Mouse (Mus musculus) heart, postnatal 0 days (tissue): ENCODE data around the gene Rasal2. TPM values are rescaled to one million over a fixed set of nuclear protein-coding genes. Genes with fewer than 3 reads are reported as not detected.

Source experiments
- ATAC-seq: fragments of 200-750 bp; cut with Nextera tagmentation; 2 replicates; pipeline ENCODE4 v1.8.0; 2017; ENCODE audit warnings: low read depth, moderate number of reproducible peaks, moderate library complexity; ENCODE audit not compliant: insufficient read depth
- DNase-seq: peaks from one replicate; pipeline ENCODE4 v3.0.0-alpha.2; 2016; ENCODE audit warnings: low spot score
- H3K27ac ChIP-seq: fragments of 300-500 bp; sonication (generic); 2 replicates; pipeline ENCODE4 v1.5.1; 2014; ENCODE audit warnings: low read depth, mild to moderate bottlenecking
- H3K27me3 ChIP-seq: fragments of 300-500 bp; sonication (generic); 2 replicates; pipeline ENCODE4 v1.6.1; 2014; ENCODE audit warnings: low read length, mixed read lengths; ENCODE audit not compliant: control insufficient read depth, insufficient read depth
- H3K36me3 ChIP-seq: fragments of 300-500 bp; sonication (generic); replicated peaks from 2 replicates; pipeline ENCODE4 v1.6.1; 2014; ENCODE audit warnings: low read length, mixed read lengths; ENCODE audit not compliant: control insufficient read depth, insufficient read depth
- H3K4me1 ChIP-seq: fragments of 300-500 bp; sonication (generic); 2 replicates; pipeline ENCODE4 v1.6.1; 2014; ENCODE audit warnings: antibody characterized with exemption; ENCODE audit not compliant: control insufficient read depth, insufficient read depth
- H3K4me2 ChIP-seq: fragments of 300-500 bp; sonication (generic); 2 replicates; pipeline ENCODE4 v1.6.1; 2014; ENCODE audit warnings: low read depth, mild to moderate bottlenecking, low read length, moderate library complexity
- H3K4me3 ChIP-seq: fragments of 300-500 bp; sonication (generic); 2 replicates; pipeline ENCODE4 v1.5.1; 2014; ENCODE audit warnings: low read depth, low read length
- H3K9ac ChIP-seq: fragments of 300-500 bp; sonication (generic); replicated peaks from 2 replicates; pipeline ENCODE4 v1.6.1; 2014; ENCODE audit warnings: low read depth, low read length, mixed read lengths
- H3K9me3 ChIP-seq: fragments of 300-500 bp; sonication (generic); replicated peaks from 2 replicates; pipeline ENCODE4 v1.6.1; 2016; ENCODE audit warnings: low read length; ENCODE audit not compliant: control insufficient read depth
- CTCF ChIP-seq: IDR thresholded peaks from 2 replicates; pipeline ENCODE4 v1.5.1; 2016; ENCODE audit warnings: antibody characterized with exemption, control low read depth, low read depth
- EP300 ChIP-seq: IDR thresholded peaks from 2 replicates; pipeline ENCODE4 v1.6.1; 2016; ENCODE audit warnings: antibody characterized with exemption, low read depth
- WGBS: fragments of 180-500 bp; shearing (Covaris S2); extraction: QIAGEN DNeasy Blood & Tissue Kit; methylation state at CpG from one replicate; pipeline ENCODE4 v1.1.7; 2014; 5-methylcytosine and 5-hydroxymethylcytosine counted together
- polyA plus RNA-seq: library from polyadenylated mRNA; unstranded; fragments of >200 nt; fragmentation: Nextera tagmentation; extraction: Ambion mirVana; gene quantifications from 2 replicates; pipeline ENCODE4 v1.2.1, GENCODE M21; 2015
- total RNA-seq: library from RNA; depleted of rRNA; stranded (reverse); fragments of >200 nt; gene quantifications from 2 replicates; pipeline ENCODE4 v1.2.3, GENCODE M21; 2014; ENCODE audit warnings: low replicate concordance

Gene Rasal2
- total and polyA plus RNA-seq, 2 experiments from 2014 or later: 18.5 to 35.9 TPM

GRCm38 (mm10) chr1:157231016-157231415 lies 181.4 kb downstream of the Rasal2 start:
- H3K36me3 ChIP-seq: no peaks in the 10 kb centered on the region
- DNase-seq (no peak), ATAC-seq (no peak)
- H3K27ac ChIP-seq: no peak overlapping the region
- H3K4me3 ChIP-seq: no peak overlapping the region
- no peaks in the 10 kb centered on the region for H3K4me1 ChIP-seq
- no peaks in the 10 kb centered on the region for H3K9me3 ChIP-seq
- H3K4me2 ChIP-seq: peak overlapping the region; percentile 33
- WGBS: 26% methylated on average over 8 of the region's 8 CpGs
- TF ChIP-seq EP300 (no peak), CTCF (no peak)
- H3K9ac ChIP-seq: no peak overlapping the region
- no peaks in the 10 kb centered on the region for H3K27me3 ChIP-seq

DNA sequence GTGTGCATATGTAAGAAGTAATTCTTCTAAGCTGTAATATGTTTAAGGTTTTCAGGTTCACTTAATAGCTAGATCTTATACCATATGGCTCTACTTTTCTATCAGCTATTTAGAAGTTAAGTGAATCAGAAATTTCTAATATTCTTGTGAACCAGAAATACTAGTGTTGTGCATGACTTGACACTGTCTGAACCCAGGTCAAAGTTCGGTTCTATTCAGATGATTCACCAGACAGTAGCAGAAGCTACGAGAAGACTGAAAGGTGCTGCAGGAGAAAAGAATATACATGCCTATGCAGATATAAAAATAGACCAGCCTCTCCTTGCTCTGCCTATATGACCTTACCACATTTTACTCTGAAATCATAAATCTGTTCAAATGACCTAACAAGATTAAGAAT lies 182.0 kb downstream of the Rasal2 start:
- Histone ChIP-seq H3K9me3 (no peaks in the 10 kb centered on the region), H3K36me3 (no peaks in the 10 kb centered on the region), H3K27ac (no peak overlapping the region), H3K4me3 (no peak overlapping the region), H3K9ac (no peak overlapping the region), H3K4me2 (no peak overlapping the region), H3K27me3 (no peaks in the 10 kb centered on the region), H3K4me1 (no peaks in the 10 kb centered on the region)
- ATAC-seq (no peak), DNase-seq (no peak)
- no peak for TF ChIP-seq EP300
- no peak for TF ChIP-seq CTCF
- 58% methylated on average over 2 of the region's 2 CpGs for whole genome bisulfite sequencing

- Histone ChIP-seq H3K9ac (no peak overlapping the region), H3K4me1 (no peaks in the 10 kb centered on the region), H3K9me3 (no peaks in the 10 kb centered on the region), H3K36me3 (0 out of 2 replicates have a peak, but pooled peaks cover 4% of the 10 kb centered on the region), H3K27me3 (no peaks in the 10 kb centered on the region), H3K27ac (no peak overlapping the region), H3K4me3 (no peak overlapping the region), H3K4me2 (no peak overlapping the region)
- TF ChIP-seq CTCF (no peak), EP300 (no peak)
- WGBS: 88% methylated on average over 6 of the region's 6 CpGs
- DNase-seq (no peak), ATAC-seq (no peak)
Observed at GRCm38 (mm10) chr1:157225013-157225412, 187.4 kb downstream of the Rasal2 start.

GRCm38 (mm10) chr1:157220910-157221309 lies 191.5 kb downstream of the Rasal2 start:
- DNase-seq: no peak

GRCm38 (mm10) chr1:157220466-157220865 lies 191.9 kb downstream of the Rasal2 start:
- no peak overlapping the region for H3K9ac ChIP-seq
- H3K4me2 ChIP-seq: no peak overlapping the region
- no peak overlapping the region for H3K4me3 ChIP-seq
- no peaks in the 10 kb centered on the region for H3K27me3 ChIP-seq
- H3K36me3 ChIP-seq: 0 out of 2 replicates have a peak, but pooled peaks cover 4% of the 10 kb centered on the region
- ATAC-seq (no peak), DNase-seq (no peak)
- H3K4me1 ChIP-seq: no peaks in the 10 kb centered on the region
- H3K9me3 ChIP-seq: no peaks in the 10 kb centered on the region
- no peak for TF ChIP-seq CTCF
- no peak for TF ChIP-seq EP300
- 85% methylated on average over 1 of the region's 1 CpGs for WGBS
- no peak overlapping the region for H3K27ac ChIP-seq

More at GRCm38 (mm10) chr1:157220910-157221309, 191.5 kb downstream of the Rasal2 start:
- Histone ChIP-seq H3K9me3 (no peaks in the 10 kb centered on the region), H3K27ac (no peak overlapping the region), H3K9ac (no peak overlapping the region), H3K4me1 (no peaks in the 10 kb centered on the region), H3K4me3 (no peak overlapping the region), H3K36me3 (0 out of 2 replicates have a peak, but pooled peaks cover 4% of the 10 kb centered on the region), H3K4me2 (no peak overlapping the region), H3K27me3 (no peaks in the 10 kb centered on the region)
- WGBS: 83% methylated on average over 3 of the region's 3 CpGs
- TF ChIP-seq CTCF: no peak
- no peak for TF ChIP-seq EP300
- ATAC-seq: no peak

- no peak overlapping the region for H3K4me3 ChIP-seq
- no peak overlapping the region for H3K9ac ChIP-seq
- H3K36me3 ChIP-seq: no peaks in the 10 kb centered on the region
- ATAC-seq (no peak), DNase-seq (peak; percentile 12)
- 7% methylated on average over 1 of the region's 1 CpGs for WGBS
- H3K27me3 ChIP-seq: no peaks in the 10 kb centered on the region
- no peak overlapping the region for H3K27ac ChIP-seq
- no peak overlapping the region for H3K4me2 ChIP-seq
- H3K9me3 ChIP-seq: 0 out of 2 replicates have a peak, but pooled peaks cover 5% of the 10 kb centered on the region
- peaks cover 13% of the 10 kb centered on the region for H3K4me1 ChIP-seq
- no peak for TF ChIP-seq EP300
- TF ChIP-seq CTCF: no peak
Observed at GRCm38 (mm10) chr1:157208754-157209153, 203.6 kb downstream of the Rasal2 start.
